Mouse (Mus musculus) telencephalon, adult 2 months (tissue): ENCODE measurements at regions not wholly inside any gene's neighbourhood (a gene's known extent, or its start where the extent isn't known, plus 50 kb on each side); places are given as distances from the start of the nearest gene placed in this dataset.

Experiments
- DNase-seq: peaks from one replicate; pipeline ENCODE4 v3.0.0-alpha.2; 2011; ENCODE audit warnings: low read depth, low spot score

GRCm38 (mm10) chr11:18821384-18821783, 197.4 kb downstream of the Meis1 start:
- no peak for DNase-seq

DNA sequence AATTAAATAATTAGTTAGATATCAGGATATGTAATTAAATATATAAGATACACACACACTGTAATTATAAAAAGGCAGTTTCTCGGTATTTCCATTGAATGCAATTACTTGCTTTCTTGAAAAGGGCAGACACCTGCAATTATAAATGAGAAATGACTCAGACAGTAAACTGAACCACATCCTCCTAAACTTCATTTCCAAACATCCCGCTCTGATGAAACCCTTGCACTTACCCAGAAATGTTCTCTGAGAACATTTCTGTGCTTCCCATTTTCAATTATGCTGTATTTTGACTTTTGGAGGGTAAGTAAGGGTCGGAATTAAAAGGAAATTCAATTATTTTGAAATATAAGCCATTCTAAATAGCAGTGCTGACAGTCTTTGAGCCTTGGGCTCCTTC, 204.7 kb downstream of the Meis1 start:
- DNase-seq = no peak

DNA sequence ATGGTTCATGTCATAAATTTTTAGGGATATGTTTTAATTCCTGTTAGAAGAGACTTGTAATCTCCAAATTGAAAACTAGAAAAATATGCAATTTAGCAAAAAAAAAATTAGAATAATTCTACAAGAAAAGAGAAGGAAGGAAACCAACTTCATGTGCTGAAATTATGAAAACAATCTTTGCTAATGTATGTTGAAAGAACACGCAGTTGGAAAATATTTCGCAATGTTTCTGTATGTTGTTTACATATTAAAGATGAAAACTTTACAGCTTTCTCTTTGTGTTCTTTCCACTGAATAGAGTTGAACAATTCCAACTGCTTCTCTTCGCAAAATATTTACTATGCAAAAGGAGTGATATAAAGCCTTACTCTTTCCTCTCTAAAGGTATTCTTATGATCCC, 251.3 kb downstream of the Meis1 start:
- DNase-seq = no peak

- no peak for DNase-seq
These were observed 252.2 kb downstream of the Meis1 start for GRCm38 (mm10) chr11:18766458-18767016.

- DNase-seq = no peak
These were observed 260.2 kb downstream of the Meis1 start for GRCm38 (mm10) chr11:18758591-18759074.

GRCm38 (mm10) chr11:18756576-18756975, 262.2 kb downstream of the Meis1 start:
- no peak for DNase-seq

GRCm38 (mm10) chr11:18754732-18755525, 263.9 kb downstream of the Meis1 start:
- no peak for DNase-seq

DNA sequence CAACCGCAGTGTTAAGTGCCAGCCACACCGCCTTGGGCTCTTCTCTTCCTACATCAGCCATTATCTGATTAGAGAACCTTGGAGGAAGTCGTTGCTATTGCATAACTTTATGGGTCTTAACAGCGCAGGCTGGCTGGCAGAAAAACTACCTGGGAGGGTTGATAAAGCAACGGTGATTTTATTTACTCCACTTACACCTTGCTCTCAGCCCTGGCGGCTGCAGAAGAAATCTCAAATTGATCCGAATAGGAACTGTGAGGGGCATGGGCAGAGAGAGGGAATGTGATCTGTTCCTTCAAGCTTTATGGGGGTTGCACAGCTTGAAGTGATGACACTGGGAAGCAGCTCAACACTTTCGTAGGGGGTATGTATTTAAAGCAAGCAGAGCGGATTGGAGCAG, 264.9 kb downstream of the Meis1 start:
- DNase-seq = no peak

DNA sequence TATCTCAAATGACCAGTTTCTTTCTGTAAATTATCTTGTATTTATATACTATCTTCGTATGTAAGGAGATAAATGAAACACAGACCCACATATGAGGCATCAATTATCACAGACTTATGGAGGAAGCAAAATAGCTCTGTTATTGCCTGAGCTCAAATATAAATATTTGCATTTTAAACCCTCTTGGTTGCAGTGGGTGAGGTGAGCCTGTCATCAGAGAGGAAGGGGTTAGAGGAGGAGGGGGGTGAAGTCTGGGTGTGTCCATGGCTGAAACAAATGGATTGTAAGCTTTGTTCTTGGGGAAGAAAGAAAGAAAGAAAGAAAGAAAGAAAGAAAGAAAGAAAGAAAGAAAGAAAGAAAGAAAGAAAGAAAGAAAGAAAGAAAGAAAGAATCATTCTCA, 265.5 kb downstream of the Meis1 start:
- DNase-seq = no peak

GRCm38 (mm10) chr11:18752512-18752911, 266.3 kb downstream of the Meis1 start:
- no peak for DNase-seq

GRCm38 (mm10) chr11:18750911-18751841, 267.6 kb downstream of the Meis1 start:
- DNase-seq = no peak

DNA sequence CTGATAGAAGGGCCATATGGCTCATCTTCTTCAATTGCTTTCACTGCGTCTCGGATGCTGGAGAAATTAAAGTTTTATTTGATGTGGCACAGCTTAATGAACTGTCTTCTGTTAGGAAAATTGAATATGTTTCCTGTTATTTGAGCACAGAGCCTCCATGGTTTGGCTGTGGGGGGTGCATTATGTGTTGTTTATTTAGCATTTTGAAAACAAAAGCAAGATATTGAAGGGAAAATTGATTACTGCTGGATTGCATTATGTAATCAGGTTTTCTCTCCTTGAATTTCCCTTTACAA, 268.8 kb downstream of the Meis1 start:
- DNase-seq = no peak

DNA sequence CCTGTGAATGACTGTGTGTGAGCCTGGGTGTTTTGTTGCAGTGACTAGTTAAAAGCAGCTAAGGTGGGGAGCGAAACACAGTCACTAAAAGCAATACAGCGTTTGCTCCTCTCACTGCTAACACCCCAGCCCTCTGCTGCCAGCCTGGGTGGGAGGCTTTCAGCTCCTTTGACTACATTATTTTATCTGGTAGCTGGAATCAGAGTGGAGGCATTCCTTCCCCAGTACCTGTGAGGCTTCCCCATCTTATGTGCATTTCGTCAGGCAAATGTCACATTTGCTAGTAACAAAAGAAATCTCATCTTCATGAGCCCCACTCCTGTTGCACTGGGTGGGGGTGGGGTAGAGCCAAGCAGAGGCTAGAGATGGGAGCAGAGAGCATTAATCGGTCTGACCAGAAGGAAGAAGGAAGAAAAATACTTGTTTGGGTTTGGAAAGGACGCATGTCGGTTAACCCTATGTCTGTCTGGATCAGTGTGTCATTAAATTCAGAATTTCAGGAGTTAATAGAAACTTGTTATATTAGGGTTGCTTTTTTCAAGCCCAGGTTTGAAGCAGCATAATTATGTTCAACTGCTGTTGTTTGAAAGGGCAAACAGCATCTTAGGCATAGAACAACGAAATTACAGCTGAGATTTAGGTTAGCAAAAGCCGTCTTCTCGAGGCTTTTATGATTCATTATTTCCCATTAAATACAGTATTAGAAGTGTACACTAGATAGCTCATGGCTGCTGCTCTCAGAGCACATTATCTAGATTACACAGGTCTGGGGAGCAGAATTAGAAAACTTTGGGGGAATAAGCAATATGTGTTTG, 269.3 kb downstream of the Meis1 start:
- no peak for DNase-seq

DNA sequence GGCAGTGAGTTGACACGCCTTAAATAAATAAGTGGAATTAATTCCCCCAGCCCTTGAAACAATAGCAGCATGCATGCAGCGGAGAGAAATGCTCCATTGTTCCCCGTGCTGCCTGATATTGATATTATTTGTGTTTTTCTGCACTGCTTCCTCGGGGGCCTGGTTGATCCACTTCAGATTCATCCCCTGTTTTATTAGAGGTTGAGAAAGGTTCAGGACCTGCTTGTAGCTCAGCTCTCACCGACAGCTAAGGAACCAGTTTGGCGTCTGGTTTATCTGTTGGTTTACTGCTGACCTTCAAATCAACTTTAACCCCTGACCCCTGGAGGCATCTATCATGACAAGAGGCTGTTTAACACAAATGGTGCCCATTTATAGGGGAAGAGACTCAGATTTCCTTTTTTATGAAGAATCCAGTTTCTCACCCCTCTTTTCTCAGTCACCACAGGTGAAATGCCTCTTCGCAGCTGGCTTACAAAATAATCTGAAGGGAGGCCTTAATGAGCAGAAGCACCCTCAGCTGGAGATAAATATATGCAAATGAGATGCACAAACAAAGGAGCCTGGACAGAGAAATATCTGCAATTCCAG, 270.8 kb downstream of the Meis1 start:
- no peak for DNase-seq

DNA sequence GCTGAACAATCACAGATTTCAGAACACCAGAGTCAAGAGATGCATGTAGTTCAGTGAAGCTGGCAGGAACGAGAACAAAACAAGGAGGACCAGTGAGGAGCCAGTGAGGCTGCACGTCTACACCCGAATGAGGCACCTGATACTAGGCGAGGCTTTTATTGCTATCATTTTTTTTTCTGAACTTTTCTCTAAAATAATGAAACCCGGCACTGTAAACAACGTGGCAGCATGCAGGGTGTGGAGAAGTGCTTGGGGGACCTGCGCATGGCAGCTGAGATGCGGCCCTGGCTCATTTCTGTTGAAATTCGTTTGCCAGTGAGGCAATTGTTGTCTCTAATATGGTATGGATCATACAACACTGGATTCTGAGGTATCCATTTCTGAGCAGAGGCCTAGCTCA, 271.4 kb downstream of the Meis1 start:
- DNase-seq = no peak

DNA sequence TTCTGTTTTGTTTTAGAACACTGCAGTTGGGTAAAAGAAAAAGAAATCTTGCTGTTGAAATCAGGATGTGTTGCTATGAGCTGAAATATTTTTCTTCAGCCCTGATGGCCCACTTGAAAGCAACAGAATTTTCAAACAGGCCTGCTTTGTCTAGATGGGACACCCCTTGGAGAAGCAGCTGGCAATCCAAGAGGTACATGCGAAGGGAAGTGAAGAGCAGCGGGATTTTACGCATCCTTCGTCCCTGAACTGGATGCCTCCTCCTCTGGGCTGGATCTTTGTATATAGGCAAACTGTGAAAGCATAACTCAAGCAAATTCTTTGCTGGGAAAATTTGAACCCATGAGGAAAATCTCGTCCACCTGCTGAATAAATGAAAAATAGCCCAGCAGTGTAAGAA, 272.3 kb downstream of the Meis1 start:
- no peak for DNase-seq

DNA sequence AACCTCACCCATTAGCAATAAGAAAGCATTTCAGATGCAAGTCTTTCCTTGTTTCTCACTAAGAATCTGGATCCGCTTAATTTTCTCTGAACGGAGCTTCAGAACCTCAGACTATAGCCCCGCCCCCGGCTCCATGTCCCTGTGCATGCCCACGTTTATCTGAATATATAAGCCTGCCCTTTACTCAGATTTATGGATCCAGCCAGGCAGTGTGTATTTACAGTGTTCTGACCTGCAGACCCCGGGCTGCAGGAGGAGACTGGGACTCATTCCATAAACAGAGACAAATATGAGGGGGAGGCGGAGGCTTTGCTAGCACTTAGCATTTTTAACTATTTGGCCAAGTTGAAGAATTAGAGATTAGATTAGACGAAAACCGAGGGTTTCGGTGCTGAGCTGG, 272.9 kb downstream of the Meis1 start:
- no peak for DNase-seq

DNA sequence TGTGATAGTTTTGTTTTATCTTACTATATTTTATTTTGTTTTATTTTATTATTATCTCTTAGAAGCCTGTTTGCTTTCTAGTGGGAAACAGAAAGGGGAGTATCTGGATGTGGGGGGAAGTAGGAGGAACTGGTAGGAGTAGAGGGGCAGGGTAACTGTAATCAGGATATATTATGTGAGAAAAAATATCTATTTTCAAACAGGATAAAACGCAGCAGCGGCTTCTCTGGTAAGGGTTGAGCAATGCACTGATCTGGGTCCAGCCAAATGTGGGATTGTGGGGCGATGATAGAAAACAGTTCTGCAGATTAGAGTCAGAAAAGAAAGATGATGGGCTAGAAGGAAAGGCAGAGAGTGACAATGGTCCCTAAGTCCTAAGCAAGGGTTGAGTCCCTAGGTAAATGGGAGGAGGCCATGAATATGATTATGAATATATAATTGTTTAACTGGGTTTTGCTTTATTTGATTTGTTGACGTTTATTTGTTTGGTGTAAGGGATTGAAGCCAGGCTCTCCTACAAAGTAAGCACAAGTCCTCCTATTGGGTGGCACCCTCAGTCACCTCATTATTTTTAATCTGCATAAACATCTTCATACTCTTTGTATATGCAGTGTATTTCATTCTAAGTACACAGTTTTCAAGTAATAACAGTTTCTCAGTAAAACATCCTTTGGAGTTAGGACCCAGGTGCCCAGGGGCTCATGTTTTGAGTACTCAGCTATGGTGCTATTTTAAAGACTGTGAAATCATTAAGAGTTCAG, 283.7 kb downstream of the Meis1 start:
- DNase-seq = no peak

GRCm38 (mm10) chr11:18734075-18734474, 284.7 kb downstream of the Meis1 start:
- no peak for DNase-seq

GRCm38 (mm10) chr11:18729742-18730141, 289.0 kb downstream of the Meis1 start:
- DNase-seq = no peak

DNA sequence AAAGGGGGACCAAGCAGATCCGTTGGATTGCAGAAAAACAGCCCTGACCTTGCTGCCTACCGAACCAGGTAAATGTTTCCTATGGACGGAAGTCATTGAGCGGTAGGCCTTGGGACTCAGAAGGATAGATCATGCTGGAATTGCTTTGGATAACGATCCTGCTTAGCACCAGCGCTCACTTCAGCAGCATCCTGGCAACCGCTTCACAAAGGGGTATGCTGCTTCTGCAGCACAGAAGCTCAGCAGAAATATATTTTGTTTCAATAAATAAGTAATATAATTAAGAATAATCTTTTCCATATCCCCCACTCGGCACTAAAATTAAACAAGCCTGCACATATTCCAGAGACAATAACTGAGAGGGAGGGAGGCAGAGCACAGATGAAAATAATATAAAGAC, 296.0 kb downstream of the Meis1 start:
- DNase-seq = no peak
